Mouse (Mus musculus) heart, adult 2 months (tissue): ENCODE measurements around the gene Olfr1037.

Experiments
- CTCF ChIP-seq: fragments of 200-600 bp; IDR thresholded peaks from 2 replicates; pipeline ENCODE4 v1.8.1; 2022; ENCODE audit warnings: antibody characterized with exemption, mild to moderate bottlenecking, moderate library complexity
- POLR2A ChIP-seq: fragments of 200-500 bp; IDR thresholded peaks from 2 replicates; pipeline ENCODE4 v1.6.1; 2011; ENCODE audit warnings: mild to moderate bottlenecking, low read depth, low read length, control low read depth; ENCODE audit not compliant: insufficient read depth

DNA sequence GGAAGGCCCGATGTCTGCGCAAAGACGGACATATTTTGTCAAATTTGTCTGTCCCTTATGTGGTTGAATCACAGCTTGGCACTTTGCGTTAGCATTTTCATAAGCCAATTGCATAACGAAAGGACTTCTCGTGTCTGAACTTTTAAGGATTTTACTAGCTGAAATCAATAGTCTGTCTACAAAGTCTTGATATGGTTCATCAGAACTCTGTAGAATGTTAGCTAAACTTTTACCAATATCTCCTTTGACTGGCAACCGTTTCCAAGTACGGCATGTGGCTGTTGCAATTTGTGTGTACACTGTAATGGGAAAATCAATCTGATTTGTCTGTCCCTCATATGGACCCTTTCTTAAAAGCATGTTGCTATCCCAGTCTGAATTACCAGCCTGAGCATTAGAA is 17.0 kb downstream of the Olfr1037 start:
- no peak for TF ChIP-seq CTCF
- no peak for TF ChIP-seq POLR2A
